Mouse (Mus musculus) kidney, postnatal 14 days (tissue): Measurements from ENCODE around the gene Agbl3.
A peak's percentile ranks its signal among the peaks of the same experiment; 100 is the strongest.

Experiments
- DNase-seq: peaks from one replicate; pipeline ENCODE4 v3.0.0; 2022; ENCODE audit warnings: mixed read lengths

The Agbl3 gene

DNA sequence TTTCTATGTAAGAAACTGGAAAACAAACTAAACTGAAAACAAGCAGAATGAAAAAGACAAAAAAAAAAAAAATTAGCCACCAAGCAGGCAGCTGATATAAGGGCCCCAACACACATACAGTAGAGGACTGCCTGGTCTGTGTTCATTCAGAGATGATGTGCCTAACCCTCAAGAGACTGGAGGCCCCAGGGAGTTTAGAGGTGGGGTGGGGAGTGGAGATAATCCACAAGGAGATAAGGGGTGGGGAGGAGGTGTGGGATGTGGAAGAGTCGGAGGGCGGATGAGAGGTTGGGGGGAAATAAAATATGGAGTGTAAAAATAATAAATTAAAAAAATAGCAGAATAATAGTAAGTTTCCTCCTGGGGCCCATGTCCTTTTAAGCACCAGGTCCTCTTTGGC lies 25.4 kb downstream of the Agbl3 start:
- DNase-seq: no peak

- DNase-seq: no peak
Observed at GRCm38 (mm10) chr6:34810651-34811050, 30.4 kb downstream of the Agbl3 start.

DNA sequence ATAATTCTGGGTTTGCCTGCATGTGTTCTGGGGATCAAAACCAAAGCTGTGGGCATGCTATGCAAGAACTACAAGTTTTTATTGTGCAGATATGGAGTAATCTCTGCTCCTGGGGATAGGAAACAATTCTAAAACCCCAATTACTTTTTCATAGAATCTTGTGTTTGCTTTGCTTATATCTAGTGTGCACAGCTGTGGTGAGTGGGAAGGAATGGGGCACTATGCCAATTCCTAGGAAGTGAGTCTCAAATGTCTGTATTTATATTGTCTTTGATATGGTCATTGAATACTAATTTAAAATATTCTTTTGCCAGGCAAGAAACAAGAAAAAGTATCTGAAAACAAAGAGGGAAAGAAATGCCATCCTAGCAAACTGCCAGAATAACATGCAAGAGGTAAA lies 44.2 kb downstream of the Agbl3 start:
- no peak for DNase-seq

- DNase-seq: no peak
Observed at GRCm38 (mm10) chr6:34832352-34832751, 52.1 kb downstream of the Agbl3 start.

DNA sequence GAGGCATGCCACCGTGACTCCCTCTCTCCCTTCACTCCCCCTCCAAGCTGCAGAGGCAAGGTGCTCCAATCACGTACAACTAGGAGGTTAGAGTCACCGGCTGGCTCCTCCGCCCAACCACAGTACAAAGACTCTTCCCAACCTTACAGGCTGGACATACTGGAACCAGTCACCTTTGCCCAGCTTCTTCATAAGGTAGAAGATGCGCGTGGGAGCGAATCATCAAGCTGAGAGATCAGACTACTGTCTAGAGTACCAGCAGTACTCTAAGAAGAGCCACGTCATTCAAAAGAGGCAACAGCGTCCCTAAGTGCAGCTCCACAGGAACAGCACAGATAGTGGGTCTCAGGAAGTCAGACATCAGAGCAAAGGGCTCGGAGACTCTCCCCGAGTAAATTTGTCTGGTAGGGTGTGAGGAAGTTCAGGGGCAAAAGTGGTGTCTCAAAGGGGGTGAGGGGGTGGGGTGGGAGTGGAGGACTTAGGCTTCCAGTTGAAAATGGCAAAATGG lies 81.4 kb downstream of the Agbl3 start:
- no peak for DNase-seq

- no peak for DNase-seq
Observed at GRCm38 (mm10) chr6:34862381-34862780, 82.1 kb downstream of the Agbl3 start.

DNA sequence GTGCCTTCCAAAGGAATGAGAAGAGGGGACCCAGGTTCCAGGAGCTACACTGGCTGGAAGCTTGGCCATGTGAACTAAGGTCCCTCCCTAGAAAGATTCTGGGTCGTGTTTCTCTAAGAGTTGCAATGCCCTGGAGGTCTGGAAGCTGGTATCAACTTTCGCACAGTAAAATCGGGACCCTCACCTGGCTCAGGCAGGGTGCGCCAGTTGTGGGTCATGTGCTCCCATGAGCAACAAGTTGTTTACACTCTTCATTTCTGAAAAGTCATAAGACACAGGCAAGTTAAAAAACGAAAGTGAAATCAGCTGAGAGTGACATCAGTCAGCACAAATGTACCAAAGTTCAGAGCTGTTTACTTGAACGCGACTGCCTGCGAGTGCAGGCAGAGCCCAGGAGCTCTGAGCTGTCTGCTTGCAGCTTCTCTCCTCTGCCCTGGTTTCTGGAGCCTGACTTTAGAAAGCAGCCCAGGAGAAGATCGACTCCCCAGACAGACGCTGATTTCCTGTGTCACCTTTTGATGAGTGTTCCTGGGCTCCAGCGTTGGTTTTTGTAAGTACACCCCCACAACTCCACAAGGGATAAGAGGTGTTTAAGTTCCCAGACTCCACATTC lies 82.7 kb downstream of the Agbl3 start, which contains the start of gene Tmem140:
TSS of gene Tmem140 (plus strand) at position 356 of the 613 bp plus-strand sequence.
- DNase-seq: peak; percentile 72

DNA sequence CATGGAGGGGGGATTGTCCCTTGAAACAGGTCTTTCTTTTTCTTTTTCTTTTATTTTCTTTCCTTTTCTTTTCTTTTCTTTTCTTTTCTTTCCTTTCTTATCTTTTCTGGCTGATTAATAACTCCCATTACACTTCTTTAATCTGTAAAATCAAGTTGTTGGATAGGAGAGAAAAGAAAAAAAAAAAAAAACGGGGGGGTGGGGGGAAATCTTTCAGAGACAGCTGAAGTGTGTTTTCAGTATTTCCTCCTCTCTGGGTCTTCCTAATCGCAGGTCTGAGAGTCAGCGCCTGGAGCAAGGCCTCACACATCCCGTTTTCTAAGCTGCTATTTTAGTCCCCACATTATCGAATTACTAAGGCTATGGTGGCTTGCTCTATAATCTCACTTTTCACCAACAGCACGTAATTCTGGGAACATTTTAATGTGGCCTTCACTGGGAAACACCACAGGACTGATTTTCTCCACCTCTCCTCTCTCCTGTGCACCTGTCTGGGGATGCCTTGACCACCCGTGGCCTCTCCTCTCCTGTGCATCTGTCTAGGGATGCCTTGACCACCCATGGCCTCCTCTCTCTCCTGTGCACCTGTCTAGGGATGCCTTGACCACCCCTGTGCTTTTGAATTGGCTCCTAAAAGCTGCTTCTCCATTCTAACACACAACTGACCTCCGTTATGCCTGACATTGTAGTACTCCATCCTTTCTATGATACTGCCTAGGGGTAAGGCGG lies 83.7 kb downstream of the Agbl3 start:
- no peak for DNase-seq

DNA sequence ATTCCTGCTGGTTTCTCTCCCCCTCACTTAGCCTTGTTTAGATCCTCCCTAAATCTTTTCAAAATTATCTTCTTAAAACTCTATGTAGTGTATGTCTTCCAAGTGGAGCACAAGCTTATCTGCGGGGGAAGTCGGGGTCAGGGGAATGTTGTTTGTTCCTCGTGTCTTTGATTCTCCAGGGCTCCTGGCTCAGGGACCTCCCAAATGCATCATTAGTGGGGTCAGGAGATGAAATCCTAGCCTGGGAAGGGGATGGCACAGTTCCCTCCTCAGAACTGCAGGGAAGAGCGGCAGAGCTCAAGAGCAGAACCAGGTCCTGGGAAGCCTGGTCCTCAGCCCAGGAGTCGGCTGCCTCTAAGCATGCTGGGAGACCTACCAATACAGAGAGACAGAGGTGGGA lies 85.0 kb downstream of the Agbl3 start:
- DNase-seq: peak; percentile 53

DNA sequence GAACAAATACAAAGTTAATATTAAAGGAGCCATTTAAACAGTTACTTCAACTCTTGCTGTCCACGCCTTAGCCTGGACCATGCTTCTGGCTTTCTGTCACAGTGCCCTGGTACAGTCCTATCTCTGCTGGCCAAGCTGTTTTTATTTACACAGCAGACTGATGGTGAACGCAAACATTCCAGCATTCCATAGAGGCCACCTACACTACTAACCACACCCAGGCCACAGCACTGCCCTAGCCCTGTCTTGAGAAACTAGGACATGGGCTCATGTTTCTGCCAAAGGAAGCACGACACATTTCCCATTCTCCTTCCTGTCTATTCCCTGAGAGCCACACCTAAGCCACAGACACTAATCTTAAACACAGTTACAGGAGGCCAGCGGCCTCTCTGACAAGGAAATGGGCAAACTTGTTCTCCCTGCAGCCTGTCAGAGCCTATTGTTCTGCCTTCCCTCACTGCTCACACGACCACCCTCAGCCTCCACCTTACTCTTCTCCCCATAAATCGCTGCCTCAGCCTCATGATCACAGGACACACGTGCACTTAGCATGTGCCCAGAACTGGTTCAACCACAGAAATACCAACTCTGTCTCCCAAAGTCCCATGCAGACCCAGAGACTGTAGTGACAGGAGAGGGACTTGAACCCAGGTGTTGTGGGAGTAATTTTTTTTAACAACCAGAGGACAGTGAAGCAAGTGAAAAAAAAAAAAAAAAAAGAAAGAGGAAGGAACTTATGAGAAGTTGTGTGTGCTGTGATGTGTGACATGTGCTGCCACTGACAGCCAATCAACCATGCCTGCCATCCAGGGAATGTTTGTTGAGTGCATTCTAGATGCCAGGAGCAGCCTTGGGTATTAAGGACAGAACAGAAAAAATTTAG lies 85.7 kb downstream of the Agbl3 start:
- peak; percentile 71 for DNase-seq

- no peak for DNase-seq
Observed at GRCm38 (mm10) chr6:34866786-34867185, 86.6 kb downstream of the Agbl3 start.

DNA sequence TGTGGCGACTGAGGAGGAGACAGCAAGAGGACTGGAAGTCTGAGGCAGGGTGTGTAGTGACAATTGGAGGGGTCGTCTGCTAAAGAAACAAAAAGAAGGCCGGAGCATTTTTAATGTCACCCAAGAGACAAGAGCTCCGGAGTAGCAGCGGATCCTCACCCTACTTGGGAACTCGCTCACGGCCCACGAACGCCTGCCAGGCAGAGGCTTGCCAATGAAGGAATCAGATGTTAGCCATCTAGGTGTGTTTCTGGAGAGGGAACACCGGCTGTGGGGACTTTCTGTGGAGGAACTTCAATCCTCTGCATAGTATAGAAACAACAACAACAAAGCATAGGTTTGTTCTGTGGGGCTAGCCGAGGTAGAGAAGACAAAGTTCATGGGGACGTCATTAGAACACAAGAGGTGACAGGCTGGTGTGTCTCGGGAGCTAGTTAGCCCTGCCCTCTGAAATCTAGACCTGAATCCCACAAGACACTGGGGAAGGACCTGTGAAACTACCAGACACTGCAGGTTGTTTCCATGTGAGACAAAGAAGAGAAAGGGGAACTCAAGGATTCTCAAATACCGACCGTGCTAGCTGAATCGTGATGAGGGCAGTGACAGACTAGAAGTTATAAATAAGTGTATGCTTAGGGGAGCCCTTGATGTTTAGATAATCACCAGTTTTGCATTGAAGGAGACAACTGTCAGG lies 87.2 kb downstream of the Agbl3 start:
- no peak for DNase-seq

DNA sequence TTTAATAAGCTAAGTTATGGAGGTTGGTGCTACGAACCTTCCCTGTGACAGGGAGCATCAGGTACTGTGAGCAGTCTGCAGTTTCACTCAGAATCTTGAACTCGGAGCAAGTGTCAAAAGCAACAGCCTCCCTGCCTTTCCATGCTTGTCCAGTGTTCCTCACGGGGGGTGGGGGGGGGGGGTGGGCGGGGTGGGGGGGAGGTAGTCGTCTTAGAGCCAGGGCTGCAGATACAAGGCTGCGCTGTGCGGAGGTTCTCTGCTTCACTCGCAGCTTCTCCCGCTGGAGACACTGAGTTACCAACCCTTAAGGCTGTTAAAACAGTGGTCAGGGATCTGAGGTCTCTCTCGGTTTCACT lies 87.7 kb downstream of the Agbl3 start:
- no peak for DNase-seq

- no peak for DNase-seq
Observed at GRCm38 (mm10) chr6:34868507-34869217, 88.4 kb downstream of the Agbl3 start.

GRCm38 (mm10) chr6:34869225-34869915 lies 89.1 kb downstream of the Agbl3 start:
- peak; percentile 56 for DNase-seq

DNA sequence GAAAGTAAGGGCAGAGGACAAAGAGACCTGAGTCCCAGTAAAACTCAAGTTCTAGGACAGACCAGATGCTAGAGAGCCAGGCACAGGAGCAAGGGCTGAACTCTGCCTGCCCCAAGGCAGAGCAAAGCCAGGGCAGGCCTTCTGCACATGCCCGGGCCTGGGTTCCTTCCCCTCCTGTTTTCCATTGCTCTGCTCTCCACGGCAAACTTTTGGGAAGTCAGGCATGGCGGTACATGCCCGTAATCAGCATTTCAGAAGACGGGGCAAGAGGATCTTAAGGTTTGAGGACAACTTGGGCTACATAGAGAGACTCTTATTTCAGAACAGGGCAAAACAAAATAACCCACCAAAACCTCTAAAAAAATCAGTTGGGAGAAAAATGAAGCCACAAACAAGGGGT lies 89.9 kb downstream of the Agbl3 start:
- DNase-seq: no peak

GRCm38 (mm10) chr6:34870724-34871123 lies 90.5 kb downstream of the Agbl3 start:
- no peak for DNase-seq

DNA sequence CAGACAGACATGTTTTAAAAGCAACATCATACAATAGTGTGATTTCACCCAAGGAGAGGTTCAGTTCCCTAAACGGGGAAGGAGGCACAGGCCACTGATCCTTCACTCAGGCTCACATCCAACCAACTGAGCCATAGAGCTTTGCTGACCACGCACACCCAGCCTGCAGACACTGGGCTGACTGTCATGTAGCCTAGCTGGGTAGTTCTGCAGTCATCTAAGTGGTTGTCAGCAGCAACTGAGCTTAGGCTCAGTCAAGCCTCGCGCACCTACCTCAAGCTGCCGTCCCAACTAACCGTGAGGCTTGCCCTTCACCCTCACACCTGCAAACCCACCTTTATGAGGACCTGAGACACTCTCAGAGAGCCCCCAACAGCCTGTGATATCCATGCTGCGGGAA lies 91.7 kb downstream of the Agbl3 start:
- DNase-seq: no peak

- no peak for DNase-seq
Observed at GRCm38 (mm10) chr6:34872871-34873270, 92.6 kb downstream of the Agbl3 start.

- DNase-seq: peak; percentile 87
Observed at GRCm38 (mm10) chr6:34874101-34874921, 94.1 kb downstream of the Agbl3 start.
